Mouse (Mus musculus) testis, adult 2 months (tissue): ENCODE measurements around the gene Defa22. TPM values are rescaled to one million over a fixed set of nuclear protein-coding genes. Genes with fewer than 3 reads are reported as not detected.
"Not testable (repeated sequence)": the region's sequence is repeated elsewhere in the genome, so short reads cannot be mapped to it uniquely, and the experiment has no call there.

Experiments used
- H3K27ac ChIP-seq: fragments of 200-500 bp; 2 replicates; pipeline ENCODE4 v1.5.1; 2012; ENCODE audit warnings: low read depth, low read length; ENCODE audit not compliant: control insufficient read depth, insufficient read depth
- H3K27me3 ChIP-seq: fragments of 200-500 bp; 2 replicates; pipeline ENCODE4 v1.6.1; 2012; ENCODE audit warnings: mild to moderate bottlenecking, low read length, moderate library complexity; ENCODE audit not compliant: control insufficient read depth, insufficient read depth
- H3K36me3 ChIP-seq: fragments of 200-500 bp; 2 replicates; pipeline ENCODE4 v1.6.1; 2012; ENCODE audit warnings: mild to moderate bottlenecking, low read length; ENCODE audit not compliant: control insufficient read depth, insufficient read depth
- H3K4me1 ChIP-seq: fragments of 200-500 bp; 2 replicates; pipeline ENCODE4 v1.6.1; 2012; ENCODE audit warnings: low read length; ENCODE audit not compliant: control insufficient read depth, insufficient read depth
- H3K4me3 ChIP-seq: fragments of 200-500 bp; 2 replicates; pipeline ENCODE4 v1.5.1; 2012; ENCODE audit warnings: low read depth, mild to moderate bottlenecking, low read length, moderate library complexity, mixed read lengths; ENCODE audit not compliant: control insufficient read depth
- polyA plus RNA-seq: library from polyadenylated mRNA; depleted of rRNA; stranded (reverse); fragments of >200 nt; gene quantifications from 2 replicates; pipeline ENCODE4 v1.2.3, GENCODE M21; 2012; rRNA removed

Gene Defa22
- 0.85 TPM in 1 of 2 replicates, not detected in the other for polyA plus RNA-seq

DNA sequence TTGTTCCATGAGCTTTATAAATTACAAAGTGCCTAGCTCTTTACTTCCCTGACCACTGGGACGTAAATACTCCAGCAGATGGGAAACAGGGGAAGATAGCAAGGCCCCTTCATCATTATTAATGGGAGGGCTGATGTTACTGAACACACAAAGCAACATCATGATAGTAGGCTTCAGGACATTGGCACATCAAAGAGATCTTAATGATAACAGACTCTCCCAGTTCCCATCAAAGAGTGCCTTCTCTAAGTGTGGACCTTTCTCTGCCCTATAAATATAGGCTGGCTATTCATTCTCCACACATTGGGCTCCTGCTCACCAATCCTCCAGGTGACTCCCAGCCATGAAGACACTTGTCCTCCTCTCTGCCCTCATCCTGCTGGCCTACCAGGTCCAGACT is at the start of gene Defa22:
Gene Defa22, plus strand, starts transcription at position 301 of the 400 bp plus-strand sequence.
- H3K36me3 ChIP-seq, H3K4me3 ChIP-seq, H3K27ac ChIP-seq, H3K27me3 ChIP-seq, H3K4me1 ChIP-seq: not testable (repeated sequence)

DNA sequence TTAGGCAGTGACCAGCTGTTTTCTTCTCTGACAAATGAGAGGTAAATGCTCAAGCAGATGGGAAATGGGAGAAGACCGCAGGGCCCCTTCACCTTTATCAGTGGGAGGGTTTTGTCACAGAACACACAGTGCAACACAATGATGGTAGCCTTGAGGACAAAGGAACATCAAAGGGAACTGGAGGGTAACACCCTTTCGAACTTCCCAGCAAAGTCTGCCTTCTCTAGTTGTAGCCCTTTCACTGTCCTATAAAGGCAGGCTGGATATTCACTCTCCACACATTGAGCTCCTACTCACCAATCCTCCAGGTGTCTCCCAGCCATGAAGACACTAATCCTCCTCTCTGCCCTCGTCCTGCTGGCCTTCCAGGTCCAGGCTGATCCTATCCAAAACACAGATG is 27.7 kb upstream of the Defa22 start, which contains the start of gene Defa30:
Gene Defa30, plus strand, starts transcription at position 301 of the 400 bp plus-strand sequence.
- not testable (repeated sequence) for H3K36me3 ChIP-seq, H3K4me1 ChIP-seq, H3K27me3 ChIP-seq, H3K4me3 ChIP-seq, H3K27ac ChIP-seq

DNA sequence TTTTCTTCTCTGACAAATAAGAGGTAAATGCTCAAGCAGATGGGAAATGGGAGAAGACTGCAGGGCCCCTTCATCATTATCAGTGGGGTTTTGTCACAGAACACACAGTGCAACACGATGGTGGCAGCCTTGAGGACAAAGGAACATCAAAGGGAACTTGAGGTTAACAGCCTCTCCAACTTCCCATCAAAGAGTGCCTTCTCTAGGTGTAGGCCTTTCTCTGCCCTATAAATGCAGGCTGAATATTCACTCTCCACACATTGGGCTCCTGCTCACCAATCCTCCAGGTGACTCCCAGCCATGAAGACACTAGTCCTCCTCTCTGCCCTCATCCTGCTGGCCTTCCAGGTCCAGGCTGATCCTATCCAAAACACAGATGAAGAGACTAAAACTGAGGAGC is 29.2 kb downstream of the Defa22 start, which contains the start of gene Defa31:
Gene Defa31, plus strand, starts transcription at position 301 of the 400 bp plus-strand sequence.
- H3K36me3 ChIP-seq, H3K27me3 ChIP-seq, H3K4me3 ChIP-seq, H3K4me1 ChIP-seq, H3K27ac ChIP-seq: not testable (repeated sequence)

DNA sequence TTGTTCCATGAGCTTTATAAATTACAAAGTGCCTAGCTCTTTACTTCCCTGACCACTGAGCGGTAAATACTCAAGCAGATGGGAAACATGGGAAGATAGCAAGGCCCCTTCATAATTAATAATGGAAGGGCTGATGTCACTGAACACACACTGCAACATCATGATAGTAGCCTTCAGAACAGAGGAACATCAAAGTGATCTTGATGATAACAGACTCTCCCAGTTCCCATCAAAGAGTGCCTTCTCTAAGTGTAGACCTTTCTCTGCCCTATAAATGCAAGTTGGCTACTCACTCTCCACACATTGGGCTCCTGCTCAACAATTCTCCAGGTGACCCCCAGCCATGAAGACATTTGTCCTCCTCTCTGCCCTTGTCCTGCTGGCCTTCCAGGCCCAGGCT is 39.2 kb downstream of the Defa22 start, which contains the start of gene Gm15293:
Gene Gm15293, plus strand, starts transcription at position 301 of the 400 bp plus-strand sequence.
- H3K36me3 ChIP-seq, H3K27ac ChIP-seq, H3K27me3 ChIP-seq, H3K4me1 ChIP-seq, H3K4me3 ChIP-seq: not testable (repeated sequence)

Other genes with a start within 250 kb of the Defa22 start
- gene Gm6040, start 240.2 kb upstream of the Defa22 start, polyA plus RNA-seq, result 0.64 TPM in 1 of 2 replicates, not detected in the other
- gene AY761185, start 217.6 kb upstream of the Defa22 start, polyA plus RNA-seq, result 14.3 TPM in 1 of 2 replicates, not detected in the other
- gene Defa21, start 136.7 kb upstream of the Defa22 start, polyA plus RNA-seq, result 0.43 TPM in 1 of 2 replicates, not detected in the other
- gene Defa23, start 107.2 kb upstream of the Defa22 start, polyA plus RNA-seq, result 0.40 and 0.47 TPM in 2 replicates
- gene Defa35, start 97.2 kb upstream of the Defa22 start, polyA plus RNA-seq, result not detected in 2 replicates
- gene Defa25, start 77.8 kb upstream of the Defa22 start, polyA plus RNA-seq, result not detected in 2 replicates
- not detected in 2 replicates for gene Gm14851, start 66.2 kb upstream of the Defa22 start, polyA plus RNA-seq
- not detected in 2 replicates for gene Defa30, start 27.6 kb upstream of the Defa22 start, polyA plus RNA-seq
- not detected in 2 replicates for gene Defa31, start 29.3 kb downstream of the Defa22 start, polyA plus RNA-seq
- not detected in 2 replicates for gene Gm15293, start 39.3 kb downstream of the Defa22 start, polyA plus RNA-seq
- gene Gm15292, start 87.5 kb downstream of the Defa22 start, polyA plus RNA-seq, result not detected in 2 replicates
- not detected in 2 replicates for gene Defa27, start 153.3 kb downstream of the Defa22 start, polyA plus RNA-seq
- 4.2 and 7.3 TPM in 2 replicates for gene Defa29, start 164.7 kb downstream of the Defa22 start, polyA plus RNA-seq
- gene Defa2, start 216.2 kb downstream of the Defa22 start, polyA plus RNA-seq, result not detected in 2 replicates
- not detected in 2 replicates for gene Defa33, start 229.5 kb downstream of the Defa22 start, polyA plus RNA-seq